7 mouse cellular contexts compared by ENCODE assay signal in genomic region chr2:25271827-25272511, GRCm38 (mm10). TPM values are rescaled to one million over a fixed set of nuclear protein-coding genes. Genes with fewer than 3 reads are reported as not detected.
A peak's percentile ranks its signal among the peaks of the same experiment; 100 is the strongest.
DNase-seq lines count a peak whose midpoint lies in the region; ATAC-seq lines count a peak whose summit lies in the region.

Gene Ssna1 (minus strand): TSS chr2:25272438.
Gene Anapc2 (plus strand): TSS chr2:25272478.

- peaks cover 29% of the 10 kb centered on the region for H3K4me1 ChIP-seq in intestine, embryonic 15.5 days (replicated peaks)
- peaks cover 34% of the 10 kb centered on the region for H3K4me1 ChIP-seq in midbrain, embryonic 10.5 days

- peak; percentile 96 for ATAC-seq in intestine, embryonic 15.5 days

- H3K27ac ChIP-seq in intestine, embryonic 15.5 days, result peak within 1 kb of the TSS; percentile 87
- peak within 1 kb of the TSS; percentile 90 for H3K27ac ChIP-seq in midbrain, embryonic 10.5 days (replicated peaks)

- H3K4me3 ChIP-seq in intestine, embryonic 15.5 days (replicated peaks), result peak within 1 kb of the TSS; percentile 89
- peak within 1 kb of the TSS; percentile 94 for H3K4me3 ChIP-seq in midbrain, embryonic 10.5 days

- WGBS in intestine, embryonic 15.5 days, result under 1% methylated on average over 55 of the region's 55 CpGs
- under 1% methylated on average over 54 of the region's 55 CpGs for WGBS in midbrain, embryonic 10.5 days

- intact Hi-C loops in gastrocnemius, postnatal 36 days (cut with DNase I), result loop anchor here (5.0 kb wide), 2 partner anchors 60 to 80 kb away; partner anchors contain the start of gene Man1b1
- intact Hi-C loops in left cerebral cortex, postnatal 25 days (cut with DNase I), result loop anchor here (1.0 to 5.0 kb wide), 3 partner anchors 9 to 80 kb away; partner anchors contain the start of gene Man1b1

- H3K9me3 ChIP-seq in intestine, embryonic 15.5 days, result no peaks in the 10 kb centered on the region
- H3K9me3 ChIP-seq in midbrain, embryonic 10.5 days (replicated peaks), result no peaks in the 10 kb centered on the region

- peak; percentile 98 for DNase-seq in adrenal gland, adult 2 months
- DNase-seq in embryo, embryonic 11.5 days (ENCODE audit: low read depth, low spot score), result peak; percentile 97
- DNase-seq in gastrocnemius, postnatal 36 days, result peak; percentile 95 to 98
- peak; percentile 98 to 99 for DNase-seq in left cerebral cortex, postnatal 25 days (ENCODE audit: low spot score in 2 of 2)
- peak; percentile 99 for DNase-seq in midbrain, embryonic 10.5 days (ENCODE audit: low spot score)
- peak; percentile 97 for DNase-seq in right cerebral cortex, postnatal 4 days

- peak within 1 kb of the TSS; percentile 85 for H3K9ac ChIP-seq in intestine, embryonic 15.5 days

- peak within 1 kb of the TSS; percentile 91 for H3K4me2 ChIP-seq in intestine, embryonic 15.5 days (replicated peaks)

- peaks cover 58% of the 10 kb centered on the region for H3K36me3 ChIP-seq in intestine, embryonic 15.5 days
- peaks cover 75% of the 10 kb centered on the region for H3K36me3 ChIP-seq in midbrain, embryonic 10.5 days

- H3K27me3 ChIP-seq in intestine, embryonic 15.5 days (replicated peaks), result no peaks in the 10 kb centered on the region
- no peaks in the 10 kb centered on the region for H3K27me3 ChIP-seq in midbrain, embryonic 10.5 days (ENCODE audit: low read depth, poor library complexity, severe bottlenecking)

RNA-seq across cellular contexts. Expression of gene Ssna1, which starts in this region (rescaled TPM):
- 10 to 100 TPM; 37.6 to 46.1 TPM for total RNA-seq in adrenal gland, adult 2 months (2021)
- polyA plus RNA-seq in adrenal gland, adult 2 months (2012; rRNA removed), result 55.2 and 62.1 TPM in 2 replicates
- total RNA-seq in gastrocnemius, postnatal 36 days (2021), result 10 to 100 TPM; 25.8 to 25.9 TPM
- polyA plus RNA-seq in intestine, embryonic 15.5 days (2015; fragmentation: Nextera tagmentation; extraction: Ambion mirVana), result 200 and 212 TPM in 2 replicates
- total RNA-seq in left cerebral cortex, postnatal 25 days (2021), result 10 to 100 TPM; 67.2 to 69.6 TPM
- polyA plus RNA-seq in midbrain, embryonic 10.5 days (2016; fragmentation: Nextera tagmentation; extraction: Ambion mirVana), result 243 and 252 TPM in 2 replicates

RNA-seq across cellular contexts. Expression of gene Anapc2, which starts in this region (rescaled TPM):
- 10 to 100 TPM; 78.8 to 82.7 TPM for total RNA-seq in adrenal gland, adult 2 months (2021)
- polyA plus RNA-seq in adrenal gland, adult 2 months (2012; rRNA removed), result 93.1 and 110 TPM in 2 replicates
- total RNA-seq in gastrocnemius, postnatal 36 days (2021), result 10 to 100 TPM; 27.0 to 27.8 TPM
- 95.8 and 103 TPM in 2 replicates for polyA plus RNA-seq in intestine, embryonic 15.5 days (2015; fragmentation: Nextera tagmentation; extraction: Ambion mirVana)
- total RNA-seq in left cerebral cortex, postnatal 25 days (2021), result 10 to 100 TPM; 73.0 to 77.2 TPM
- 141 and 153 TPM in 2 replicates for polyA plus RNA-seq in midbrain, embryonic 10.5 days (2016; fragmentation: Nextera tagmentation; extraction: Ambion mirVana)

Comparison
In these comparisons a context has a peak if more than half of its experiments do, and no peak if none do; other contexts are left out.
1. Peak in every context shown above with its lines: DNase-seq, ATAC-seq, H3K4me3 ChIP-seq and H3K27ac ChIP-seq.